Mouse (Mus musculus): Measurements from ENCODE around the gene Cntd1. TPM values are rescaled to one million over a fixed set of nuclear protein-coding genes. Genes with fewer than 3 reads are reported as not detected.
"Not testable (repeated sequence)": the region's sequence is repeated elsewhere in the genome, so short reads cannot be mapped to it uniquely, and the experiment has no call there.

Cntd1 gene
- polyA plus RNA-seq, 1 experiment from 2014 or later: 1.7 TPM

- not testable (repeated sequence) for H3K27ac ChIP-seq; H3K4me2 ChIP-seq; H3K27me3 ChIP-seq; H3K4me3 ChIP-seq; H3K4me1 ChIP-seq; H3K9me3 ChIP-seq; H3K9ac ChIP-seq; ATAC-seq (ENCODE audit: insufficient number of reproducible peaks, insufficient read depth, low FRiP score, low TSS enrichment, low read depth)
- peaks cover 57% of the 10 kb centered on the region for H3K36me3 ChIP-seq
- WGBS: 92% methylated on average over 11 of the region's 11 CpGs
These were observed 46.4 kb downstream of the Cntd1 start for GRCm38 (mm10) chr11:101325201-101325600.

- H3K4me1 ChIP-seq: 0 out of 2 replicates have a peak, but pooled peaks cover 6% of the 10 kb centered on the region
- no peak overlapping the region for H3K4me2 ChIP-seq
- no peak overlapping the region for H3K4me3 ChIP-seq
- H3K36me3 ChIP-seq: peaks cover 47% of the 10 kb centered on the region
- no peaks in the 10 kb centered on the region for H3K27me3 ChIP-seq
- no peak overlapping the region for H3K27ac ChIP-seq
- 83% methylated on average over 11 of the region's 11 CpGs for WGBS
- no peak for ATAC-seq (ENCODE audit: insufficient number of reproducible peaks, insufficient read depth, low FRiP score, low TSS enrichment, low read depth)
- no peak overlapping the region for H3K9ac ChIP-seq
- H3K9me3 ChIP-seq: no peaks in the 10 kb centered on the region
These were observed 47.3 kb downstream of the Cntd1 start for GRCm38 (mm10) chr11:101326147-101326546.

- Histone ChIP-seq H3K27me3 (no peaks in the 10 kb centered on the region), H3K4me2 (no peak overlapping the region), H3K9ac (no peak overlapping the region), H3K27ac (no peak overlapping the region), H3K4me3 (no peak overlapping the region), H3K36me3 (peaks cover 36% of the 10 kb centered on the region), H3K9me3 (no peaks in the 10 kb centered on the region), H3K4me1 (0 out of 2 replicates have a peak, but pooled peaks cover 6% of the 10 kb centered on the region)
- WGBS: 51% methylated on average over 3 of the region's 3 CpGs
- no peak for ATAC-seq (ENCODE audit: insufficient number of reproducible peaks, insufficient read depth, low FRiP score, low TSS enrichment, low read depth)
These were observed 48.5 kb downstream of the Cntd1 start for GRCm38 (mm10) chr11:101327311-101327710.

DNA sequence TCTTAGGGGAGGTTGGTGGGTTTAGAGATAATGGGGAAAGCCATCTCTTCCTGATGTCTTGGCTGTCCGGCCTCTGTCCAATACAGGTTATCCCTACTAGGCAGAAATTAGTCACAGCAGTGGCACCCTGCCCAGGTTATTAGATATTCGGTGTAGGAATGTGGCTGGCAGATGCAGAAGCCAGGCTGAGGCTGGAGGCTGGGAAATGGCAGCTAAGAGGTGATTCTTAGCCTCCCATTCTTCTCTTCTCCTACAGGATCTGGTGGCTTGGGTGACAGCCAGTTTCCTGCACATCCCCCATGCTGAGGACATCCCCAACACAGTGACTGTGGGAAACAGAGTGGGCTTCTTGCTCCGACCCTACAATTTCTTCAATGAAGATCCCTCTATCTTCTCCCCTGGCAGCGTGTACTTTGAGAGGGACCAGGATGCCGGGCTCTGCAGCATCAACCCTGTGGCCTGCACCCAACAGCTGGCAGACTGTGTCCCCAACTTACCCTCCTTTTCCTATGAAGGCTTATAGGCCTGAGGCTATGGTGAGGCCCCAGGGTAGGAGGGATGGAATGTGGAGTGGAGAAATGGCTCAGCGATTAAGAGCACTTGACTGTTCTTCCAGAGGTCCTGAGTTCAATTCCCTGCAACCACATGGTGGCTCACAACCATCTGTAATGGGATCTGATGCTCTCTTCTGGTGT lies 50.3 kb downstream of the Cntd1 start:
- no peak for ATAC-seq (ENCODE audit: insufficient number of reproducible peaks, insufficient read depth, low FRiP score, low TSS enrichment, low read depth)
- no peaks in the 10 kb centered on the region for H3K27me3 ChIP-seq
- no peak overlapping the region for H3K4me2 ChIP-seq
- H3K27ac ChIP-seq: no peak overlapping the region
- H3K4me1 ChIP-seq: peaks cover 8% of the 10 kb centered on the region; the same call in 1 of the 2 replicates
- H3K9me3 ChIP-seq: no peaks in the 10 kb centered on the region
- WGBS: 78% methylated on average over 6 of the region's 6 CpGs
- H3K4me3 ChIP-seq: no peak overlapping the region
- no peak overlapping the region for H3K9ac ChIP-seq
- peaks cover 18% of the 10 kb centered on the region for H3K36me3 ChIP-seq

DNA sequence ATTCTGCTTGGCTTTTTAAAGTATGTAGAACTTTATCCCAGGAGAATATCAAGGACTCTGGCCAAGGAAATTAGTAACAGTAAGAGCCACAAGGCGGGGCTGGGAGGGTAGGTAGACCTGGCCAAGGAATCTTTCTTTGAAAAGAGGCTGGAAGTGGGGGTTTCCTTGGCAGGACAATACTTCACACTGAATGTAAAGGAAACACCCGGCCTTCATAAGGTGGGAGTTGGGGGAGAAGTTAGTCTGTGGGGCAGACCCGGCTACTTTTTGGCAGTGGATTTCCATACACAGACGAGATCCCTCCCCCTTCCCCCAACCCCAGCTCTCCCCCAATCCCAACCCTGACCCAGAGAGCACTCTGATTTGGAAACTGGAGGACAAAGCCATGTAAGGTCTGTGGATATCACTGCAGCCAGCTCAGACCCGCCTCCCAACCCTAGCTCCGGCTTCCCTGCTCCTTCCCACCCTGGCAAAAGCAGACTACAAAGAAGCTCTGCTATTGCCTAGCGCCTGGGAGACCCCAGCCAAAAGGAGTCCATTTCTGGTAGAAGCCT lies 51.6 kb downstream of the Cntd1 start, which contains the start of gene Aoc3:
Gene Aoc3, plus strand, starts transcription at position 235 of the 554 bp plus-strand sequence.
- ATAC-seq (ENCODE audit: insufficient number of reproducible peaks, insufficient read depth, low FRiP score, low TSS enrichment, low read depth): peak; percentile 45; the same call in 1 of the 2 replicates

GRCm38 (mm10) chr11:101330961-101331360 lies 52.1 kb downstream of the Cntd1 start:
- not testable (repeated sequence) for H3K36me3 ChIP-seq; H3K4me3 ChIP-seq; H3K4me2 ChIP-seq; ATAC-seq (ENCODE audit: insufficient number of reproducible peaks, insufficient read depth, low FRiP score, low TSS enrichment, low read depth); H3K9me3 ChIP-seq; H3K9ac ChIP-seq; H3K27me3 ChIP-seq
- H3K4me1 ChIP-seq: peaks cover 14% of the 10 kb centered on the region
- 83% methylated on average over 6 of the region's 6 CpGs for WGBS
- peak overlapping the region; percentile 44; the same call in 1 of the 2 replicates for H3K27ac ChIP-seq

More for the DNA sequence above, 51.6 kb downstream of the Cntd1 start, which contains the start of gene Aoc3:
- Histone ChIP-seq H3K36me3 (peaks cover 5% of the 10 kb centered on the region), H3K27ac (peak within 1 kb of the TSS; percentile 44; the same call in 1 of the 2 replicates), H3K27me3 (no peaks in the 10 kb centered on the region), H3K4me3 (no peak within 1 kb of the TSS), H3K9me3 (no peaks in the 10 kb centered on the region), H3K4me2 (no peak within 1 kb of the TSS), H3K9ac (no peak within 1 kb of the TSS), H3K4me1 (peaks cover 14% of the 10 kb centered on the region)
- 70% methylated on average over 7 of the region's 7 CpGs for WGBS

GRCm38 (mm10) chr11:101332537-101332936 lies 53.7 kb downstream of the Cntd1 start:
- no peak for ATAC-seq (ENCODE audit: insufficient number of reproducible peaks, insufficient read depth, low FRiP score, low TSS enrichment, low read depth)
- Histone ChIP-seq H3K9me3 (no peaks in the 10 kb centered on the region), H3K9ac (no peak overlapping the region), H3K4me2 (no peak overlapping the region), H3K27ac (no peak overlapping the region), H3K4me3 (no peak overlapping the region), H3K36me3 (no peaks in the 10 kb centered on the region), H3K27me3 (no peaks in the 10 kb centered on the region), H3K4me1 (peaks cover 22% of the 10 kb centered on the region)
- WGBS: 80% methylated on average over 3 of the region's 3 CpGs

DNA sequence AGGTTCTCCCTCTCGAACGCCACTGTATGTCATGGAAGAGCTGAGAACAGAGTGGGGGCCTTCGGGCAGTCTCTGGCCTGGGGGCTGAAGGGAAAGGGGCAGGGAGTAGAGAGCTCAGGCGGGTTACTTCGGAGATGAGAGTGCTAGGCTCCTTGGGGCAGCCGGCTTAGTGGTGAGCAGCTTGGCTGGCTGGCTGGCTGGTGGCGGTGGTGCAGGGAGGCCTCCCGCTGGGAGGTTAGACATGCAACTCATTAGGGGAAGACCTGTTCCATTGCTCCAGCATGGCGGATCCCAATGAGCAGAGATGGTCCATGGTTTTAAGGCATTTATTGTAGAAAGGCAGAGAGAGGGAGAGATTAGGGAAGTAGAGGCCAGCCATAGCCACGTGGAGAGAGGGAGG lies 55.2 kb downstream of the Cntd1 start:
- Histone ChIP-seq H3K4me3 (no peak overlapping the region), H3K27me3 (no peaks in the 10 kb centered on the region), H3K9ac (no peak overlapping the region), H3K9me3 (no peaks in the 10 kb centered on the region), H3K4me2 (no peak overlapping the region), H3K27ac (no peak overlapping the region), H3K4me1 (peaks cover 29% of the 10 kb centered on the region), H3K36me3 (no peaks in the 10 kb centered on the region)
- WGBS: 23% methylated on average over 10 of the region's 10 CpGs
- no peak for ATAC-seq (ENCODE audit: insufficient number of reproducible peaks, insufficient read depth, low FRiP score, low TSS enrichment, low read depth)

DNA sequence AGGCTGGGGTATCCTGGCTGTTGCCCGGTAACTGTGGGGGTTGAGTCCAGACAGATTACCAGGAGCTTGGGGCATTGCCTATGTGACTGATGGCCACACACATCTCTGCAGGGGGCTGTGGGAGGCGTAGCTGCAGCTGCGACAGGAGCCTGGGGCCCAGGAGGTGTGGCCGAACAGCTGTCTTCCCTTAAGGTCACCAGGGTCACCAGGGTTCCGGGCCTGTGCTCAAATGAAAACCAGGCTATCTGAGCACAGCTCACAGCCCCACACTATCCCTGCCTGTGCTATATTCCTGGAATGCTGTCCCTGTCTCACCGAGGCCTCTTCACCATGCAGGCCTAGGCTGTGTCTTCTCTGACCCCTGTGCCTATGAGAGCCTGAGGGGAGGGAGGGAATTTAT lies 55.7 kb downstream of the Cntd1 start:
- WGBS: 10% methylated on average over 6 of the region's 6 CpGs
- no peak overlapping the region for H3K27ac ChIP-seq
- no peaks in the 10 kb centered on the region for H3K27me3 ChIP-seq
- H3K9me3 ChIP-seq: no peaks in the 10 kb centered on the region
- no peaks in the 10 kb centered on the region for H3K36me3 ChIP-seq
- no peak overlapping the region for H3K4me2 ChIP-seq
- peaks cover 29% of the 10 kb centered on the region for H3K4me1 ChIP-seq
- H3K4me3 ChIP-seq: no peak overlapping the region
- no peak for ATAC-seq (ENCODE audit: insufficient number of reproducible peaks, insufficient read depth, low FRiP score, low TSS enrichment, low read depth)
- H3K9ac ChIP-seq: no peak overlapping the region

- Histone ChIP-seq H3K9me3 (no peaks in the 10 kb centered on the region), H3K4me3 (no peak overlapping the region), H3K4me1 (peaks cover 29% of the 10 kb centered on the region), H3K36me3 (no peaks in the 10 kb centered on the region), H3K4me2 (no peak overlapping the region), H3K9ac (no peak overlapping the region), H3K27ac (no peak overlapping the region), H3K27me3 (no peaks in the 10 kb centered on the region)
- 79% methylated on average over 9 of the region's 9 CpGs for WGBS
- ATAC-seq (ENCODE audit: insufficient number of reproducible peaks, insufficient read depth, low FRiP score, low TSS enrichment, low read depth): no peak
These were observed 56.9 kb downstream of the Cntd1 start for GRCm38 (mm10) chr11:101335685-101336084.

- no peaks in the 10 kb centered on the region for H3K27me3 ChIP-seq
- peak overlapping the region; percentile 59 for H3K4me2 ChIP-seq
- peaks cover 29% of the 10 kb centered on the region for H3K4me1 ChIP-seq
- H3K36me3 ChIP-seq: no peaks in the 10 kb centered on the region
- peak; percentile 64; the same call in 1 of the 2 replicates for ATAC-seq (ENCODE audit: insufficient number of reproducible peaks, insufficient read depth, low FRiP score, low TSS enrichment, low read depth)
- H3K9ac ChIP-seq: 0 out of 2 replicates have a peak overlapping the region, but pooled peaks have one; percentile 40
- WGBS: under 1% methylated on average over 9 of the region's 9 CpGs
- no peaks in the 10 kb centered on the region for H3K9me3 ChIP-seq
- H3K4me3 ChIP-seq: peak overlapping the region; percentile 30
- peak overlapping the region; percentile 71 for H3K27ac ChIP-seq
These were observed 59.4 kb downstream of the Cntd1 start for GRCm38 (mm10) chr11:101338123-101338760.

Data from embryonic facial prominence, embryonic 13.5 days (tissue).